Mouse (Mus musculus) thymus, adult 2 months (tissue): ENCODE data around the gene Tmem164. TPM values are rescaled to one million over a fixed set of nuclear protein-coding genes. Genes with fewer than 3 reads are reported as not detected.

ENCODE experiments used
- DNase-seq: peaks from one replicate; pipeline ENCODE4 v3.0.0; 2021
- H3K27ac ChIP-seq: fragments of 200-500 bp; 2 replicates; pipeline ENCODE4 v1.5.1; 2012; ENCODE audit warnings: low read length, control low read depth; ENCODE audit not compliant: control insufficient read depth, insufficient read depth
- H3K27me3 ChIP-seq: fragments of 200-500 bp; 2 replicates; pipeline ENCODE4 v1.6.1; 2012; ENCODE audit warnings: mild to moderate bottlenecking, low read length, moderate library complexity, mixed read lengths; ENCODE audit not compliant: control insufficient read depth, insufficient read depth
- H3K36me3 ChIP-seq: fragments of 200-500 bp; 2 replicates; pipeline ENCODE4 v1.6.1; 2012; ENCODE audit warnings: mild to moderate bottlenecking, low read length, moderate library complexity; ENCODE audit not compliant: control insufficient read depth, insufficient read depth
- H3K4me1 ChIP-seq: fragments of 200-500 bp; replicated peaks from 2 replicates; pipeline ENCODE4 v1.6.1; 2012; ENCODE audit warnings: low read length; ENCODE audit not compliant: control insufficient read depth, insufficient read depth
- H3K4me3 ChIP-seq: fragments of 200-500 bp; 2 replicates; pipeline ENCODE4 v1.5.1; 2012; ENCODE audit warnings: mild to moderate bottlenecking, low read length, control low read depth, moderate library complexity; ENCODE audit not compliant: control insufficient read depth, insufficient read depth
- CTCF ChIP-seq: fragments of 200-500 bp; IDR thresholded peaks from 2 replicates; pipeline ENCODE4 v1.5.1; 2012; ENCODE audit warnings: mild to moderate bottlenecking, control low read depth, low read length, moderate library complexity, borderline replicate concordance; ENCODE audit not compliant: control insufficient read depth, poor library complexity, insufficient read depth; ENCODE audit errors: extremely low read depth
- POLR2A ChIP-seq: fragments of 200-500 bp; IDR thresholded peaks from 2 replicates; pipeline ENCODE4 v1.6.1; 2012; ENCODE audit warnings: mild to moderate bottlenecking, low read length, control low read depth, moderate library complexity; ENCODE audit not compliant: control insufficient read depth, poor library complexity, insufficient read depth; ENCODE audit errors: extremely low read depth
- WGBS: fragments of 180-500 bp; shearing (Covaris S2); methylation state at CpG from one replicate; pipeline ENCODE4 v1.1.7; 2018; 5-methylcytosine and 5-hydroxymethylcytosine counted together
- polyA plus RNA-seq: library from polyadenylated mRNA; depleted of rRNA; stranded (reverse); fragments of >200 nt; gene quantifications from 2 replicates; pipeline ENCODE4 v1.2.3, GENCODE M21; 2012

Tmem164 gene
- polyA plus RNA-seq, 1 experiment = 44.6 TPM

- 95% methylated on average over 7 of the region's 7 CpGs for WGBS
- H3K27me3 ChIP-seq = no peaks in the 10 kb centered on the region
- no peak for DNase-seq
- H3K4me1 ChIP-seq = peaks cover 4% of the 10 kb centered on the region
- H3K4me3 ChIP-seq = no peak overlapping the region
- H3K27ac ChIP-seq = no peak overlapping the region
- TF ChIP-seq CTCF = no peak
- TF ChIP-seq POLR2A = no peak
- H3K36me3 ChIP-seq = no peaks in the 10 kb centered on the region
These were observed 158.2 kb downstream of the Tmem164 start for GRCm38 (mm10) chrX:142839411-142839810.

- Histone ChIP-seq H3K36me3 (no peaks in the 10 kb centered on the region), H3K4me3 (no peak overlapping the region), H3K27ac (no peak overlapping the region), H3K27me3 (no peaks in the 10 kb centered on the region), H3K4me1 (no peaks in the 10 kb centered on the region)
- DNase-seq = no peak
- WGBS = 92% methylated on average over 4 of the region's 4 CpGs
- TF ChIP-seq CTCF (no peak), POLR2A (no peak)
These were observed 160.7 kb downstream of the Tmem164 start for GRCm38 (mm10) chrX:142841916-142842315.

GRCm38 (mm10) chrX:142846266-142846665 lies 165.1 kb downstream of the Tmem164 start:
- 94% methylated on average over 6 of the region's 6 CpGs for WGBS

GRCm38 (mm10) chrX:142848032-142848431 lies 166.8 kb downstream of the Tmem164 start:
- Histone ChIP-seq H3K36me3 (no peaks in the 10 kb centered on the region), H3K27me3 (no peaks in the 10 kb centered on the region), H3K4me3 (no peak overlapping the region), H3K4me1 (no peaks in the 10 kb centered on the region), H3K27ac (no peak overlapping the region)
- TF ChIP-seq POLR2A (no peak), CTCF (no peak)
- WGBS = 92% methylated on average over 9 of the region's 9 CpGs
- no peak for DNase-seq

More at GRCm38 (mm10) chrX:142846266-142846665, 165.1 kb downstream of the Tmem164 start:
- H3K4me3 ChIP-seq = no peak overlapping the region
- TF ChIP-seq CTCF (no peak), POLR2A (no peak)
- no peaks in the 10 kb centered on the region for H3K36me3 ChIP-seq
- H3K4me1 ChIP-seq = no peaks in the 10 kb centered on the region
- no peak for DNase-seq
- H3K27ac ChIP-seq = no peak overlapping the region
- H3K27me3 ChIP-seq = no peaks in the 10 kb centered on the region

- Histone ChIP-seq H3K4me1 (no peaks in the 10 kb centered on the region), H3K27me3 (no peaks in the 10 kb centered on the region), H3K27ac (no peak overlapping the region), H3K4me3 (no peak overlapping the region), H3K36me3 (no peaks in the 10 kb centered on the region)
- no peak for TF ChIP-seq POLR2A
- TF ChIP-seq CTCF = no peak
- DNase-seq = no peak
- 98% methylated on average over 2 of the region's 2 CpGs for WGBS
These were observed 188.6 kb downstream of the Tmem164 start for GRCm38 (mm10) chrX:142869844-142870243.

- Histone ChIP-seq H3K36me3 (no peaks in the 10 kb centered on the region), H3K27ac (no peak overlapping the region), H3K4me3 (no peak overlapping the region), H3K27me3 (no peaks in the 10 kb centered on the region), H3K4me1 (no peaks in the 10 kb centered on the region)
- 69% methylated on average over 5 of the region's 5 CpGs for WGBS
- TF ChIP-seq CTCF (no peak), POLR2A (no peak)
- DNase-seq = no peak
These were observed 201.0 kb downstream of the Tmem164 start for GRCm38 (mm10) chrX:142882255-142882654.

- no peaks in the 10 kb centered on the region for H3K36me3 ChIP-seq
- H3K27ac ChIP-seq = no peak overlapping the region
- H3K27me3 ChIP-seq = no peaks in the 10 kb centered on the region
- DNase-seq = no peak
- no peaks in the 10 kb centered on the region for H3K4me1 ChIP-seq
- TF ChIP-seq CTCF (no peak), POLR2A (no peak)
- WGBS = 95% methylated on average over 4 of the region's 4 CpGs
- H3K4me3 ChIP-seq = no peak overlapping the region
These were observed 202.4 kb downstream of the Tmem164 start for GRCm38 (mm10) chrX:142883593-142883992.
